Mouse (Mus musculus): ENCODE measurements at regions not wholly inside any gene's neighbourhood (a gene's known extent, or its start where the extent isn't known, plus 50 kb on each side); places are given as distances from the start of the nearest gene placed in this dataset.
"Not testable (repeated sequence)": the region's sequence is repeated elsewhere in the genome, so short reads cannot be mapped to it uniquely, and the experiment has no call there.

GRCm38 (mm10) chr2:17946047-17946446 lies 50.7 kb downstream of the H2al2a start:
- DNase-seq = peak in 1 of 2 experiments; percentile 13

DNA sequence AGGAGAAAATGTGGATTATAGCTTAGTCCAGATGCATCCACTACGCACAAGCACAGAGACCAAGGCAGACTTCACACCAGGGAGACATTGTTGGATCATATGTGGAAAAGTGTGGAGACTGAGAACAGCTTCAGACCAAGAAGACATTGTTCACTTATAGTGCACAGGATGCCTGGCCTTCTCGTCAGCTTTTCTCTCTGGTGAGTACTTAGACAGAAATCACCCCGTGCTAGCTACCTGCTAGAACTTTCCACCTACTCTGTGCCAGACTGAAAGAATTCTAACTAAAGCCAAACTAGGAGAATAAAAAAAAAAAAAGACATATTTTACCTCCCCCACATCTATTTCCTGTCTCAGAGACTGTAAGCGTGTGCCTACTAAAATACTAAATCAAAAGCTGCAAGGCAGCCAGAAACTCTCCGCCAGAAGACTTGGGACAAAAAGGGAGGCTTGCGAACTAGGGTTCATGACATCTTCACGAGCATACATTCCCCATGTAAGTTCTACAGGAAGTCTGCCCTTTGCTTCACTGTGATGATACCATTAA lies 51.3 kb downstream of the H2al2a start:
- no peak for DNase-seq

DNA sequence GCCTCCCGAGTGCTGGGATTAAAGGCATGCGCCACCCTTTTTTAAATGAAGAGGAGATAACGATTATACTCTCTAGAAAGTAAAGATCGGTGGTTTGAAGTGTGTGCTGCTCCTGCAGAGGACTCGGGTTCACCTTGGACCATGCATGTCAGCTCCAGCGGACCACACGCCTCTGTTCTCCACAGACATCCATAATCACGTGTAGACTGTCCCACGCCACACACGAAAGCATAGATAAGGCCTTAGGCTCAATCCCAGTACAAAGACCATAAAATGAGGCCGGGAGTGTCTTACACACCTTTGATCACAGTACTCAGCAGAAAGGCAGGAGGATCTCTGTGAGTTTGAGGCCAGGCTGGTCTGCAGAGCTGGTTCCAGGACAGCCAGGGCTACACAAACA lies 53.3 kb downstream of the H2al2a start:
- no peak for DNase-seq

DNA sequence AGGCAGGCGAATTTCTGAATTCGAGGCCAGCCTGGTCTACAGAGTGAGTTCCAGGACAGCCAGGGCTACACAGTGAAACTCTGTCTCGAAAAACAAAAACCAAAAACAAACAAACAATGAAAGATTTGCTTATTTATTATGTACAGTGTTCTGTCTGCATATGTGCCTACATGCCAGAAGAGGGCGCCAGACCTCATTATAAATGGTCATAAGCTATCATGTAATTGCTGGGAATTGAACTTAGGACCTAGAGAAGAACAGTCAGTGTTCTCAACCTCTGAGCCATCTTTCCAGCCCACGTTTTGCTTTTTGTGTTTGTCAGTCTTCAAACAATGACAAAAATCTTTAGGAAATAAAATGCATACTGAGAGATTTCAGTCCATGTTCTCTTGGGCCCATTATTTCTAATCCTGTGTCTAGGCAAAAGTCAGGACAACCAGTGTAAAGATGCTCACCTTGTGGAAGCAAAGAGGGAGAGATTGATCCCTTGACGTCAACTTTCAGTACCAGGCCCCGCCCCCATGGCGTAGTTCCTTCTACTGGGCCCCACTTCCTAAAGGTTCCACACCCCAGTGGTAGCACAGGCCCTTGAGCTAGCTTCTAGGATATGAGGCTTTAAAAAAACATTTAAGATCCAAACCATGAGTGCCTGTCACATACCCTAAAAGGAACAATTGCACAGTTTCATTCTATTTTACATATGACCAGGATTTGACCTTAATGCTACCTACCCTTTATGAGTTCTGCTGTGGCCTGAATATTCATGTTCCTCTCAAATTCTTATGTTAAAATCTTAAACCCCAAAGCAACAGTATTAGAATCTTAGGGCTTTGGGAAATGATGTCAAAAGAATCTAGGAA lies 54.0 kb downstream of the H2al2a start:
- no peak for DNase-seq

DNA sequence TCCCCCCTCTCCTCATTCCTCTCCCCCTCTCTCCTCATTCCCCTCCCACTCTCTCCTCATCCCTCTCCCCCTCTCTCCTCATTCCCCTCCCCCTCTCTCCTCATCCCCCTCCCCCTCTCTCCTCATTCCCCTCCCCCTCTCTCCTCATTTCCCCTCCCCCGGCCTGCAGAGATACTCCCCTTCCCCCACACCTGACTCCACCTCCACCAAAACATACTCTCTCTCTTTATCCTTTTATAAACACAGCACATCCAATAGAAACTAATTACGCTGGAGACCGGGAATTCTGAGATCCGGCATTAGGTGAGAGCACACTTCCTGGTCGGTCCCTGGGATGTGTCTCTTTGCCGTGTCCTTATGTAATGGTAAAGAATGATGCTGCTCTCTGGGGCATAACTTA lies 54.8 kb downstream of the H2al2a start:
- DNase-seq = no peak

GRCm38 (mm10) chr2:17939857-17940848 lies 56.6 kb downstream of the H2al2a start:
- DNase-seq = not testable (repeated sequence)

- DNase-seq = peak in 1 of 2 experiments; percentile 10
Observed at GRCm38 (mm10) chr2:17939183-17939856, 57.4 kb downstream of the H2al2a start.

DNA sequence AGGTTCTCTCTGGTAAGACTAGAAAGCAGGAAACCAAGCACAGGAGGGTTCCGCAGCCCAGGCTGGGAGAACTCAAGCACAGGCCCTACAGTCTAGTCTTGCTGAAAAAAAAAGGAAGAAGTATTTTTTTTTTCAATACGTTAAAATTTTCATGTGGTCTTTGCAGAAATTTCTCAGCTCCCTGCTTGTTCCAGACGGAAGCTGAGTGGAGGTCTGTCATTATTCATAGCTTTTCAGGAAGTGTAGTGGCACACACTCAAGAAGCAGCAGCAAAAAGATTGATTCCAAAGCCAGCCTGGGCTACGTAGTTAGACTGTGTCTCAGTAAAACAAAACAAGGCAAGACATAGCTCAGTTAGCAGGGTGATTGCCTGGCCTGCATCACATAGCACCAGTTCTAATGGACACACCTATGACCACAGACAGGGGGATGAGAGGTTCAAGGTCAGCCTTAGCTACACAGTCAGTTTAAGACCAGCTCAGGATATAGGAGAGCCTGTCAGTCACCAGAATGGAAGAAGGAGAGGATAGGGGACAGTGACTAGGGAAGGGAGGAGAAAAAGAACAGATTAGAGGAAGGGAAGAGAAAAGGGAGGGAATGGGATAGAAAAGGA lies 60.1 kb downstream of the H2al2a start:
- DNase-seq = no peak

DNA sequence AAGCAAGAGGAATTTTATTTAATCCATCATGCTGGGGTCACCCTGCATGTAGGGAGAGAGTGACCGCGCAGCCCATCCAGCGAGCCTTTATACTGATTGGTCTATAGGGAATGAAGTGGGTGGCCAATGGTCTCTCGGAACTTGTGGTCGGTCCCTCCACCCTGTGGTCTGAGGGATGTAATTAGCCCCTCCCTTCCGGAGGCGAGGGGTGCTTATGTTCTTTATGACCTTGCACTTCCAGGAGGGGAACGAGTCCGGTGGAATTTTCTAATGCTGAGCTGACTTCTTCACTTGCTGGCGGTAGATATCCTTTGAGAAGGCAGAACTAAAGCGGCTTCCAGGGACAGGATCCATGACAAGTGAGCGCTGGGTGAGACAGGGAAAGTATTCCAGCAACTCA lies 60.8 kb downstream of the H2al2a start:
- no peak for DNase-seq

- DNase-seq = no peak
Observed at GRCm38 (mm10) chr2:17935466-17935865, 61.3 kb downstream of the H2al2a start.

GRCm38 (mm10) chr2:17934610-17935009 lies 62.1 kb downstream of the H2al2a start:
- DNase-seq = no peak

GRCm38 (mm10) chr2:17932932-17933790 lies 63.6 kb downstream of the H2al2a start:
- DNase-seq = no peak

GRCm38 (mm10) chr2:17932426-17932931 lies 64.3 kb downstream of the H2al2a start:
- DNase-seq = no peak

- DNase-seq = no peak
Observed at GRCm38 (mm10) chr2:17931881-17932280, 64.9 kb downstream of the H2al2a start.

- DNase-seq = no peak
Observed at GRCm38 (mm10) chr2:17918861-17919648, 77.7 kb downstream of the H2al2a start.

DNA sequence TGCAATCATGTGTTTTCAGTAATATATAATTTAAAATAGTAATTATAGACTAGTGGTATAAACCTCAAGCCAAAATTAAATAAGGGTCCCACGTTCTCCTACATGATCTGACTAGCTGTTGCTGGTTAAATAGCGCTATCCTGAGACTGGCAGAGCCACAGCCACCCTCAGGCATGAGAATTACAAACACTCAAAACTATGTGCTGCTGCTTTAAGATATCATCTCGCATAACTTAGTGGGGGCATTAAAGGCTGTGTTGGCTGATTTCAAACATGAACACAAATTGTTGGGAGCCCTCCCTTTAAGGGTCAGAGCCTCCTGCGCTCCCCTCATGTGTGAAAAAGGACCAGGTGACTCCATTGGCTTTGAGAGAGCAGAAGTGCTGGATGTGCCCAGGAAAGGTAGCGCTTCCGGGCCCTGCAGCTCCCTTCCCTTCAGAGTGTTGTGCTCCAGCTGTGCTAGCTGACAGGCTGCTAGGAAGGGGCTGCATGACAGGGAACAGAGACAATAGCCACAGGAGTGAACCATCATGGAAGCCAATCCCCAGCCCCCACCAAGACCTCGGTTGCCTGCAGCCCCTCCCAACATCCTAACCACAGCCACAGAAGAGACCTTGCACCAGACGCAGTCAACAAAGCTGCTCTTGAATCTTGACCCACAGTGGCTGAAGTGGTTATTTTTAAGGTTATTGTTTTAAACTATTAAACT lies 79.4 kb downstream of the H2al2a start:
- peak in 1 of 2 experiments; percentile 17 for DNase-seq

DNA sequence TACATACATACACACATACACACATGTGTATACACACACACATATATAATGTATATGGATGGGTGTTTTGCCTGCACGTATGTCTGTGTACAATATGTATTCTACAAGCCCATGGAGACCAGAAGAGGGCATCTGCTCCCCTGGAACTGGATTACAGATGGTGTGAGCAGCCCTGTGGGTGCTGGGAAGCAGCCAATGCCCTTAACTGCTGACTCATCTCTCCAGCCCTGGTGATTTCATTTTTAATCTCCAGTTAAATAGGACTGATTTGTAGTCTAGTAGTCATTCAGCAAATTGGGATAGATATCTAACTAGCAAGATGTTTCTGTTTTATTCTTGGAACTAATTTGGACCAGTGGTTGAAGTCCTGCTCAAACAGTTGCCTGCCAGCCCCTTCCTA lies 94.1 kb downstream of the H2al2a start:
- DNase-seq = no peak

- DNase-seq = no peak
Observed at GRCm38 (mm10) chr2:17900202-17900601, 96.6 kb downstream of the H2al2a start.

DNA sequence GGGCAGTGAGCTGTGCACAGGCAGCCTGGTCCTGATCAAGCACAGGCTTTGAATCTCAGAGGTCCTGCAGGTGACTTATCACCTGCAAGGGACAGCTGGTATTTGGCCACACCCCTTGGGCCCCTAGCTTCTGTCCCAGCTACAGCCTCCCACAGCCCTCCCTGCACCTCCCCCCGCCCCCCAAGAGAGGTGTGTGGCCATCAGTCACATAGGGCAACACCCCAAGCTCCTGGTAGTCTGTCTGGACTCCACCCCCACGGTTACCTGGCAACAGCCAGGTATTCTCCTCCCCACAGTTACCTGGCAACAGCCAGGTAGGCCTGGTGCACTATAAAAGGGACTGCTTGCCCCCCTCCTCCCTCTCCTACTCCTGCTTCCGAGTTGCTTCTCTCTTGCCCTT lies 98.0 kb downstream of the H2al2a start:
- DNase-seq = no peak
